Mouse (Mus musculus) neural tube, embryonic 14.5 days (tissue): ENCODE data around the gene Hoxa13. TPM values are rescaled to one million over a fixed set of nuclear protein-coding genes. Genes with fewer than 3 reads are reported as not detected.

Experiments used
- ATAC-seq: fragments of 200-750 bp; cut with Nextera tagmentation; 2 replicates; pipeline ENCODE4 v1.8.0; 2017; ENCODE audit warnings: low read depth, mild to moderate bottlenecking, moderate TSS enrichment, moderate library complexity
- H3K27ac ChIP-seq: fragments of 300-500 bp; sonication (generic); 2 replicates; pipeline ENCODE4 v1.5.1; 2014; ENCODE audit warnings: low read depth, mild to moderate bottlenecking, control low read depth, low read length, moderate library complexity, mixed read lengths
- H3K27me3 ChIP-seq: fragments of 300-500 bp; sonication (generic); 2 replicates; pipeline ENCODE4 v1.6.1; 2014; ENCODE audit warnings: low read length; ENCODE audit not compliant: control insufficient read depth, insufficient read depth
- H3K36me3 ChIP-seq: fragments of 300-500 bp; sonication (generic); 2 replicates; pipeline ENCODE4 v1.6.1; 2014; ENCODE audit warnings: low read length, mixed read lengths; ENCODE audit not compliant: control insufficient read depth, insufficient read depth
- H3K4me1 ChIP-seq: fragments of 300-500 bp; sonication (generic); 2 replicates; pipeline ENCODE4 v1.6.1; 2014; ENCODE audit warnings: low read length; ENCODE audit not compliant: control insufficient read depth, insufficient read depth
- H3K4me2 ChIP-seq: fragments of 300-500 bp; sonication (generic); 2 replicates; pipeline ENCODE4 v1.6.1; 2014; ENCODE audit warnings: mild to moderate bottlenecking, low read depth, low read length, control low read depth
- H3K4me3 ChIP-seq: fragments of 300-500 bp; sonication (generic); 2 replicates; pipeline ENCODE4 v1.5.1; 2014; ENCODE audit warnings: low read depth, low read length, control low read depth, mixed read lengths
- H3K9ac ChIP-seq: fragments of 300-500 bp; sonication (generic); replicated peaks from 2 replicates; pipeline ENCODE4 v1.6.1; 2014; ENCODE audit warnings: low read depth, mild to moderate bottlenecking, control low read depth, low read length, mixed read lengths
- H3K9me3 ChIP-seq: fragments of 300-500 bp; sonication (generic); 2 replicates; pipeline ENCODE4 v1.6.1; 2016; ENCODE audit warnings: low read length; ENCODE audit not compliant: control insufficient read depth
- WGBS: fragments of 180-500 bp; shearing (Covaris S2); extraction: QIAGEN DNeasy Blood & Tissue Kit; methylation state at CpG from one replicate; pipeline ENCODE4 v1.1.7; 2014; 5-methylcytosine and 5-hydroxymethylcytosine counted together
- microRNA counts: library from miRNA; unstranded; fragments of <30 nt; microRNA quantifications from one replicate; lab custom pipeline; 2016
- microRNA-seq: library from miRNA; unstranded; fragments of <30 nt; microRNA quantifications from one replicate; pipeline ENCODE4, GENCODE M21; 2016
- polyA plus RNA-seq: library from polyadenylated mRNA; unstranded; fragments of >200 nt; fragmentation: Nextera tagmentation; extraction: Ambion mirVana; gene quantifications from 2 replicates; pipeline ENCODE4 v1.2.1, GENCODE M21; 2014

Gene Hoxa13
- polyA plus RNA-seq, 1 experiment from 2014 or later = not detected

DNA sequence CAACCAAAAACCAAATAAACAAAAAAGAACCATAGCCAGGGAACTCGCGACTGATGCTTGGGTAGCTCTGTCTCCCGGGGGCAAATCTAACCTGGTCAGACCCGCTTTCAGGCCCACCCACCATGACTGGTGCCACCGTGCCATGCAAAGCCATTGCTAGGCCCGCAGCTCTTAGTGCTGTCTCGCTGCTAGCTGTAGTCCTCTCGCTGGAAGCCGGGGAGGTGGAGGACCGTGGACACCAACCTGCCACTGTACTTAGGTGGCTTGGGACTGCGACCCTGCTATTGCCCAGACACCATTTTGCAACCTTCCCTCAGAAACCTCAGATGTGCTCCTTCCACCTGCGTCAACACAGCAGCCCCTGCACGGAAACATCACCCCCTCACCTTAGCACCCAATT, 48.7 kb downstream of the Hoxa13 start:
- Histone ChIP-seq H3K4me2 (peak overlapping the region; percentile 99), H3K9ac (peak overlapping the region; percentile 98), H3K4me1 (peaks cover 34% of the 10 kb centered on the region), H3K4me3 (peak overlapping the region; percentile 88), H3K36me3 (no peaks in the 10 kb centered on the region; the same call in 1 of the 2 replicates), H3K27ac (peak overlapping the region; percentile 99), H3K9me3 (no peaks in the 10 kb centered on the region), H3K27me3 (no peaks in the 10 kb centered on the region)
- 2% methylated on average over 13 of the region's 13 CpGs for WGBS
- no peak for ATAC-seq

DNA sequence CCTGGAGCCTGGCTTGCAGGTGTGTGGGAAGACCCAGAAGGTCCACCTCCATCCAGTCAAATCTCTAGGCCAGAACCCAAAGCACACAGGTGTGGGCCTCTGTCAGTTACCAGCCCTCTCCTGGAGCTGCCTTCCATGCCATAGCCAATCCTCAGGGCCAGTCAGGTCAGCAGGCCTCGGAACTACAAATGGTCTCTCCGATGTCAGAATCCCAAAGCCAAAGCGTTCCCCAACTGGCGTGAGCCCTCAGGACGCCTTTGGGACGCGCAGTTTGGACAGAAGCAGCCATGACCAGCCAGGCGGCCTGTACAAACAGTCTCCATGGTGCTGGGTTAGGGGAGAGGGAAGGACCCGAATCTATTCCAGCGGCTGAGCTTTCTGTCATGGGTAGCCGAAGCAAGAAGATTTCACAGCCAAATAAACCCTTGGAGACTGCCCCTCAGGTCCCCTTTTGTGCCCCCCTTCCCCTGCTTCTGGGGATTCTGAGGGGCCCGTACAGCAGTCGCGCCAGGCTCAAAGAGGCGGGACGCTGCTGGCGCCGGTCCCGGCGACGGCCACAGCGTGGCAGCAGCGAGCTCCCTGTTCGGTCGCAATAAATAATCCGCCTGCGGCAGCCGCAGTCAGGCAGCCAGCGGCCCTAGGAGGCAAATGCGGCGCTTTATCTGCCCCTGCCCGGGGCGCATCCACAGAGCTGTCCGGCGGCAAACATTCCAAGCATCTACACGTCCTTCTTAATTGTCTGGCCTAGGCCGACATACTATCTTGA, 49.3 kb downstream of the Hoxa13 start:
- Histone ChIP-seq H3K4me3 (peak overlapping the region; percentile 88), H3K27ac (peak overlapping the region; percentile 99), H3K4me2 (peak overlapping the region; percentile 99), H3K27me3 (no peaks in the 10 kb centered on the region), H3K4me1 (peaks cover 40% of the 10 kb centered on the region), H3K9ac (peak overlapping the region; percentile 98), H3K9me3 (no peaks in the 10 kb centered on the region), H3K36me3 (peaks cover 4% of the 10 kb centered on the region; the same call in 1 of the 2 replicates)
- peak; percentile 33 for ATAC-seq
- WGBS = under 1% methylated on average over 37 of the region's 37 CpGs

DNA sequence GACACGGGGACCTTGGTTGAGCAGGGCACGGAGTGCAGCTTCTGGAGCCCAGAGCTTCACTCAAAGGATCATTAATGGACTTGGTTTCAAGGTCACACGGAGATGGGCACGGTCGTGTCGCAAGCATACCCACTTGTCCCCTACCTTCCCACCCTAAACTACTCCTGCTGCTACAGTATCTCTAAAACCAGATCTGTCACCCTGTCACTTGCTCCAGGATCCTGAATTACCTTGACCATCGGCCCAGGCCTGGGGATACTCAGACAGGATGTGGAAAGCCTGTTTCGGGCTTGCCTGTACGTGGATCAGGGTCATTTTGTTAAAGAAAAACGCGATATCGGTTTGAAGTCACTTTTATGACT, 51.0 kb downstream of the Hoxa13 start:
- peaks cover 49% of the 10 kb centered on the region for H3K4me1 ChIP-seq
- peak overlapping the region; percentile 92 for H3K27ac ChIP-seq
- ATAC-seq = no peak
- H3K4me2 ChIP-seq = peak overlapping the region; percentile 99
- no peaks in the 10 kb centered on the region for H3K9me3 ChIP-seq
- H3K4me3 ChIP-seq = peak overlapping the region; percentile 88
- WGBS = 4% methylated on average over 12 of the region's 12 CpGs
- peak overlapping the region; percentile 98 for H3K9ac ChIP-seq
- H3K27me3 ChIP-seq = no peaks in the 10 kb centered on the region
- peaks cover 19% of the 10 kb centered on the region; the same call in 1 of the 2 replicates for H3K36me3 ChIP-seq

DNA sequence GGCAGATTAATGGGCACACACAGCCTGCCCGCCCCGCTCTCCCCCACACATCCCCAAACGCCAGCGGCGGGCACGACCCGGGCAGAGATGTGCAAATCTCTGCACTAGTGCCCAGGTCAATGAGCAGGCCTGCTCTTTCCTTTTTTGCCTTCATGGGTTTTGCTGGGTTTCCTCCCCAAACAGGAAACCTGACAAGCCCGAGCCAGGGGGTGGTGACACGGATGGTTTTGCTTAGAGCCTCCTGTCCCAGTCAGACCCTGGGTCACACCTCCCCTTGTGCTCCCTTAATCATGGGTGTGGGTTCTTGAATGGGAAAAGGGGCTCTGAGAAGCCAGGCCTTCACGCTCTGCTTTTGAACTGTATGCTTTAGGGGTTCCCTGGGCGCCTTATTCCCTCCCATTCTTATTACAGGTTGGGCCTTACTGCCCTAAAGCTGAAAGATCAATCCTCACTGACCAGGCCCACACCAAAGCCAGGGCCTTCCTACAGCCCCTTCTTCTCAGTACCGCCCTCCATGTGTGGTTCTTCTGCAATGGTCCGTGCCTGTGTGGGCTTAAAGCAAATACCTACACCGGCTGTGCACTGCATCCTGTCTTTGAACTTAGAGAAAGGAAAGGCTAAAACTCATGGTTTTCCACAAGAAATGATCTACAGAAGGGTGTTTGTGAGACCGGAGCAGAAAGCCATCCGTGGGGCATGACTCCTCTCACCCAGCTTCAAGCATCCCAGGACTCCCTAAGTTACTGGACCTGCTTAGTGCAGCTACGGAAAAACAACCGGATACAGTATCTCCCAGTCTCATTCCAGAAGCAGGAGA, 51.6 kb downstream of the Hoxa13 start:
- Histone ChIP-seq H3K4me2 (peak overlapping the region; percentile 99), H3K4me1 (peaks cover 49% of the 10 kb centered on the region), H3K27me3 (no peaks in the 10 kb centered on the region), H3K27ac (peak overlapping the region; percentile 92), H3K36me3 (peaks cover 19% of the 10 kb centered on the region; the same call in 1 of the 2 replicates), H3K9ac (peak overlapping the region; percentile 98), H3K9me3 (no peaks in the 10 kb centered on the region), H3K4me3 (peak overlapping the region; percentile 88)
- WGBS = 2% methylated on average over 18 of the region's 18 CpGs
- ATAC-seq = no peak

DNA sequence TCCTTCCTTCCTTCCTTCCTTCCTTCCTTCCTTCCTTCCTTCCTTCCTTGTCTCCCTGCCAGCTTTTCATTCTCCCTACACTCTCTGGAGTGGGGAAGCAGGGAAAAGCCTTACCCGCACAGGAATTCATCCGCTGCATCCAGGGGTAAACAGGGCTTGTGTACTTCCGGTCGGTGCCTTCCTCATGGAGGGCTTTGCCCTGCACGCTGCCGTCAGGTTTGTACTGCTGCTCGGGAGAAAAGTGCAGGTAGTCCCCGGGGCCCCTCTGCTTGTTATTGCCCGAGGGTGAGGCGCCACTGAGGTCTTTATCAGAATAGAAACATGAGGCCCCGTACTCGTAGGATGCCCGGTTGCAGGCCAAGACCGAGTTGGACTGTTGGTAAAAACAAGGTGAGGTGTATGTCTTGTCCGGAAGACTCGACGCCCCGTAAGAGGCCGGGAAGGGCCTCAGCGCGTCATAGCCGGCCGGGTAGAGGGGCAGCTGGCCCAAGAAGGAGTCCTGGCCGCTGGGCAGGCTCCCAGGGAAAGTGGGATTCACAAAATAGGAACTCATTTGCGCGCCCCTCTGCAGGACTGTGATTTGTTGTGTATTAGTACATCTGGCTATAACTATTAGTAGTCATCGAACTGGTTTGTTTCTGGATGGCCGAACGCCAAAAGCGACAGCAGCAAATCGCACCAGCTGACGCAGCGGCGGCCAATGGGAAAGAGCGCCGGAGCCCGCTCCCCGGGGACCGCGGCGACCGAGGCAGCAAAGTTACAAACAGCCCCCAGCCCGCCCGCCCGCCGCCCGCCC, 52.4 kb downstream of the Hoxa13 start, which contains the start of gene Hoxa6:
Hoxa6 (minus strand) TSS at position 651 of the 796 bp plus-strand sequence.
- Histone ChIP-seq H3K9me3 (no peaks in the 10 kb centered on the region), H3K4me3 (peak within 1 kb of the TSS; percentile 88), H3K27me3 (no peaks in the 10 kb centered on the region), H3K4me2 (peak within 1 kb of the TSS; percentile 99), H3K27ac (peak within 1 kb of the TSS; percentile 92), H3K4me1 (peaks cover 57% of the 10 kb centered on the region), H3K9ac (peak within 1 kb of the TSS; percentile 98), H3K36me3 (peaks cover 27% of the 10 kb centered on the region)
- WGBS = under 1% methylated on average over 46 of the region's 47 CpGs
- peak; percentile 35 for ATAC-seq

MicroRNAs within 50 kb of the gene (microRNA counts, 519-probe panel; counts per million panel counts)
- 5,006 counts per million, percentile 70 among the panel's probes with 10 or more counts for microRNA mmu-miR-196b (lab: Ali Mortazavi, UCI)

Small RNA genes within 50 kb of the gene (microRNA-seq; reads per million reads assigned to microRNA genes)
- gene Mir196b = 3,283 reads per million, percentile 88 among the genes with 10 or more reads in this experiment

Other genes starting within 250 kb of the Hoxa13 start
- 26.1 and 31.5 TPM in 2 replicates for gene Skap2, start 248.3 kb downstream of the Hoxa13 start, polyA plus RNA-seq
- gene Hoxa1, start 102.6 kb downstream of the Hoxa13 start, polyA plus RNA-seq = 0.76 and 0.92 TPM in 2 replicates
- 7.0 and 8.8 TPM in 2 replicates for gene Hoxa2, start 96.0 kb downstream of the Hoxa13 start, polyA plus RNA-seq
- gene 5730596B20Rik, start 83.4 kb downstream of the Hoxa13 start, polyA plus RNA-seq = 1.8 and 2.2 TPM in 2 replicates
- gene Hoxa4, start 69.1 kb downstream of the Hoxa13 start, polyA plus RNA-seq = 1.6 and 2.7 TPM in 2 replicates
- gene Hoxa5, start 56.3 kb downstream of the Hoxa13 start, polyA plus RNA-seq = 20.9 and 30.6 TPM in 2 replicates
- gene Hoxa6, start 52.2 kb downstream of the Hoxa13 start, polyA plus RNA-seq = 10.1 and 15.7 TPM in 2 replicates
- gene Hoxa3, start 47.5 kb downstream of the Hoxa13 start, polyA plus RNA-seq = 10.8 and 13.4 TPM in 2 replicates
- gene Gm28308, start 47.5 kb downstream of the Hoxa13 start, polyA plus RNA-seq = 4.2 TPM in 1 of 2 replicates, not detected in the other
- gene Hoxa7, start 39.0 kb downstream of the Hoxa13 start, polyA plus RNA-seq = 90.8 and 110 TPM in 2 replicates
- gene Hoxa9, start 29.8 kb downstream of the Hoxa13 start, polyA plus RNA-seq = 122 and 151 TPM in 2 replicates
- gene Hoxa10, start 20.0 kb downstream of the Hoxa13 start, polyA plus RNA-seq = 50.5 and 79.4 TPM in 2 replicates
- gene Hoxa11, start 15.1 kb downstream of the Hoxa13 start, polyA plus RNA-seq = 0.09 TPM in 1 of 2 replicates, not detected in the other
- gene Evx1, start 52.6 kb upstream of the Hoxa13 start, polyA plus RNA-seq = 0.70 and 0.71 TPM in 2 replicates